Mouse (Mus musculus): ENCODE measurements around the gene Iba57. TPM values are rescaled to one million over a fixed set of nuclear protein-coding genes. Genes with fewer than 3 reads are reported as not detected.
A peak's percentile ranks its signal among the peaks of the same experiment; 100 is the strongest.
"Not testable (repeated sequence)": the region's sequence is repeated elsewhere in the genome, so short reads cannot be mapped to it uniquely, and the experiment has no call there.

Gene Iba57
- polyA plus RNA-seq (2014; fragmentation: Nextera tagmentation; extraction: Ambion mirVana), result 1.5 and 2.6 TPM in 2 replicates

DNA sequence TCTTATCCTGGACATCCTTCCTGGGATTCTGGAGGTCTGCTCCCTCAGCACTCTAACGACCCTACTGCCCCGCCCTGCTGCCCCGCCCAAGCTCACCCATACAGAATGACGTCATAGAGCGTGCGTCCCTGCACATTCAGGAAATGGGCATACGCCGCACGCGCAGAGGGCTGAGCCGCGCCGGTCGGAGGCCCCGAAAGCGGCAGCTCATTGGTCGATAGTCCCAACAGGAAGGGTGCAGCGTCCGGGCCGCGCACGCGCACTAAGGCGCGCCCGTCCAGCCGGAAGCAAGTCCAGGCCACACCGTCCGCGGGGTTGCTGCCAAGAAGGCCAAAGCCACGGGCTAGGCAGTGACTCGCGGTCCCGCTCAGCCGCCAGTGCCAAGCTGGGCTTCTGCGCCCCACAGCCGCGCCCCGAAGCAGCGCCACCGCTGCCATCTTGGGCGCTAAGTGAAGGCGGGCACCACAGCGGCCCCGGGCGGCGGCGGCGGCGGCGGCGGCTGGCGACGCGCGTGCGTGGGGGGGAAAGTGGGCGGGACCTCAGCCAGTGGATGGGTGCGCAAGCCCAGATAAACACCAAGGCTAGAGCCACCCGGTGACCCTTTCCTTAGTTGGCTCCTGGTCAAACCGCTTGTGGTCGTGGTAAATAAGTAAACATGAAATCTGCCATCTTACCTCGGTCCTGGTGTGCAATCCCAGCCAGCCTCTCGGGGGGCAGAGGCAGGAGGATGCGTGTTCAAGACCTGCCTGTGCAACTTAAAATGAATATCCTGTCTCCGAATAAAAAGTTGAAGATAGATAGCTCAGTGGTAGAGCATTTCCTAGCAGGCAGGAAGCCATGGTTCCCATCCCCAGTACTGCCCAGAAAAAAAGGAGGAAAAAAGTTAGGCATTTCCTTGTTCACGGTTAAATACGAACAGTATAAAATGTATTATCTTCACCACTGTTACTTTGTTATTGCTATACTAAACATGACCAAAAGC lies at the start of gene Iba57:
Gene Iba57, minus strand, starts transcription at position 485 of the 982 bp plus-strand sequence.
- Histone ChIP-seq H3K27ac (replicated peaks; ENCODE audit: low read depth, low read length) (peak within 1 kb of the TSS; percentile 89), H3K4me1 (ENCODE audit: control insufficient read depth, insufficient read depth, low read length) (no peaks in the 10 kb centered on the region), H3K9ac (replicated peaks; ENCODE audit: low read length) (peak within 1 kb of the TSS; percentile 88), H3K4me2 (ENCODE audit: low read depth, low read length) (peak within 1 kb of the TSS; percentile 41), H3K36me3 (replicated peaks; ENCODE audit: control insufficient read depth, insufficient read depth, low read depth, low read length) (no peaks in the 10 kb centered on the region), H3K9me3 (replicated peaks; ENCODE audit: control insufficient read depth, low read length) (no peaks in the 10 kb centered on the region), H3K4me3 (ENCODE audit: low read depth, low read length) (peak within 1 kb of the TSS; percentile 79), H3K27me3 (ENCODE audit: control insufficient read depth, insufficient read depth, low read length) (no peaks in the 10 kb centered on the region)
- peak; percentile 98 for DNase-seq (ENCODE audit: low spot score)
- WGBS, result 3% methylated on average over 67 of the region's 68 CpGs
- ATAC-seq (replicated peaks; ENCODE audit: insufficient number of reproducible peaks, low FRiP score, low TSS enrichment, low read depth), result peak; percentile 98

DNA sequence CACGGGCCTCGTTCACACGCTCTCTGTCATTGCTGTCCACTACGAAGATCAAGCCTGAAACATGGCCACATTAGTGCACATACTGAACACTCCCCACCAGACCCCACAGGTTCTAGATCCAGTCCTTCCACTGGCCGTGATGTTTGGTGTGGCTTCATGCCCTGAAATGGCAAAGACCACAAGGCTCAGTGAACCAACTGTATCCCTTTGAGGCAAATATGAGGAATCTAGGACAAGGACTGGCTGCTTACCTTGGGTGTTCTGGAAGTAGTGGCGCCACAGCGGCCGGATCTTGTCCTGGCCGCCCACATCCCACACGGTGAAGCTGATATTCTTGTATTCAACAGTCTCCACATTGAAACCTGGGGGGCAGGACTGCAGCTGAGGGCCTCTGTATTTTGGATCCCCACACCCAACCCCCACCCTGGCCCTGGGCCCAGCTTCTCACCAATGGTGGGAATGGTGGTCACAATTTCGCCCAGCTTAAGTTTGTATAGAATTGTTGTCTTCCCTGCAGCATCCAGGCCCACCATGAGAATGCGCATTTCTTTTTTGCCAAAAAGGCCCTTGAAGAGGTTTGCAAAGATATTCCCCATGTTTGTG lies 49.5 kb upstream of the Iba57 start:
- Histone ChIP-seq H3K9me3 (replicated peaks; ENCODE audit: control insufficient read depth, low read length) (no peaks in the 10 kb centered on the region), H3K9ac (replicated peaks; ENCODE audit: low read length) (no peak overlapping the region), H3K27ac (replicated peaks; ENCODE audit: low read depth, low read length) (no peak overlapping the region), H3K4me1 (ENCODE audit: control insufficient read depth, insufficient read depth, low read length) (peaks cover 3% of the 10 kb centered on the region; the same call in 1 of the 2 replicates), H3K36me3 (replicated peaks; ENCODE audit: control insufficient read depth, insufficient read depth, low read depth, low read length) (peaks cover 3% of the 10 kb centered on the region), H3K4me3 (ENCODE audit: low read depth, low read length) (no peak overlapping the region), H3K4me2 (ENCODE audit: low read depth, low read length) (no peak overlapping the region), H3K27me3 (ENCODE audit: control insufficient read depth, insufficient read depth, low read length) (no peaks in the 10 kb centered on the region)
- ATAC-seq (replicated peaks; ENCODE audit: insufficient number of reproducible peaks, low FRiP score, low TSS enrichment, low read depth), result no peak
- no peak for DNase-seq (ENCODE audit: low spot score)
- WGBS, result 91% methylated on average over 12 of the region's 12 CpGs

DNA sequence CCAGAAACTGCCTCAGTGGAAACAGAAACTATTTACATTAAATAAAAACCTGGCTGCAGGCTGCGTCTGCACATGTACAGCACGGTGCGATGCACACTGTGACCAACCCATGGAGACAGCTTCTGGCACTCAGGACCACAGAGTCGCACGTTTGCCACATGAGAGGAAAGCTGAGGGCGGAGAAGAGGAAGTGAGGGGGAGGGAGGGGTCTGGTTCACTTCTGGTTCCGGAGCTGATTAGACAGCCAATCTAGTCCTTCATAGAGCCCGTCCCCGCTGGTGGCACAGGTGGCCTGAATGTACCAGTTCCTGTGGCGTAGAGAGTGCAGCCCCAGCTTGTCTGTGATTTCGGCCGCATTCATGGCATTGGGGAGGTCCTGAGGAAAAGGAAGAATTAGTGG lies 48.8 kb upstream of the Iba57 start:
- H3K4me3 ChIP-seq (ENCODE audit: low read depth, low read length); H3K27ac ChIP-seq (replicated peaks; ENCODE audit: low read depth, low read length); ATAC-seq (replicated peaks; ENCODE audit: insufficient number of reproducible peaks, low FRiP score, low TSS enrichment, low read depth); H3K4me2 ChIP-seq (ENCODE audit: low read depth, low read length); H3K27me3 ChIP-seq (ENCODE audit: control insufficient read depth, insufficient read depth, low read length); H3K9me3 ChIP-seq (replicated peaks; ENCODE audit: control insufficient read depth, low read length); H3K36me3 ChIP-seq (replicated peaks; ENCODE audit: control insufficient read depth, insufficient read depth, low read depth, low read length); DNase-seq (ENCODE audit: low spot score); H3K9ac ChIP-seq (replicated peaks; ENCODE audit: low read length); H3K4me1 ChIP-seq (ENCODE audit: control insufficient read depth, insufficient read depth, low read length): not testable (repeated sequence)
- WGBS, result 84% methylated on average over 12 of the region's 12 CpGs

GRCm38 (mm10) chr11:59211561-59211960 lies 48.0 kb upstream of the Iba57 start:
- not testable (repeated sequence) for H3K4me1 ChIP-seq (ENCODE audit: control insufficient read depth, insufficient read depth, low read length); H3K9me3 ChIP-seq (replicated peaks; ENCODE audit: control insufficient read depth, low read length); DNase-seq (ENCODE audit: low spot score); H3K4me2 ChIP-seq (ENCODE audit: low read depth, low read length); H3K36me3 ChIP-seq (replicated peaks; ENCODE audit: control insufficient read depth, insufficient read depth, low read depth, low read length); H3K27ac ChIP-seq (replicated peaks; ENCODE audit: low read depth, low read length); ATAC-seq (replicated peaks; ENCODE audit: insufficient number of reproducible peaks, low FRiP score, low TSS enrichment, low read depth); H3K27me3 ChIP-seq (ENCODE audit: control insufficient read depth, insufficient read depth, low read length); H3K4me3 ChIP-seq (ENCODE audit: low read depth, low read length); H3K9ac ChIP-seq (replicated peaks; ENCODE audit: low read length)
- WGBS, result 88% methylated on average over 7 of the region's 9 CpGs

GRCm38 (mm10) chr11:59210020-59210419 lies 46.5 kb upstream of the Iba57 start:
- Histone ChIP-seq H3K4me3 (ENCODE audit: low read depth, low read length) (no peak overlapping the region), H3K4me1 (ENCODE audit: control insufficient read depth, insufficient read depth, low read length) (peaks cover 3% of the 10 kb centered on the region; the same call in 1 of the 2 replicates), H3K4me2 (ENCODE audit: low read depth, low read length) (no peak overlapping the region), H3K27me3 (ENCODE audit: control insufficient read depth, insufficient read depth, low read length) (no peaks in the 10 kb centered on the region), H3K9me3 (replicated peaks; ENCODE audit: control insufficient read depth, low read length) (no peaks in the 10 kb centered on the region), H3K27ac (replicated peaks; ENCODE audit: low read depth, low read length) (no peak overlapping the region), H3K9ac (replicated peaks; ENCODE audit: low read length) (no peak overlapping the region), H3K36me3 (replicated peaks; ENCODE audit: control insufficient read depth, insufficient read depth, low read depth, low read length) (peaks cover 3% of the 10 kb centered on the region)
- ATAC-seq (replicated peaks; ENCODE audit: insufficient number of reproducible peaks, low FRiP score, low TSS enrichment, low read depth), result no peak
- WGBS, result 92% methylated on average over 4 of the region's 4 CpGs
- no peak for DNase-seq (ENCODE audit: low spot score)

DNA sequence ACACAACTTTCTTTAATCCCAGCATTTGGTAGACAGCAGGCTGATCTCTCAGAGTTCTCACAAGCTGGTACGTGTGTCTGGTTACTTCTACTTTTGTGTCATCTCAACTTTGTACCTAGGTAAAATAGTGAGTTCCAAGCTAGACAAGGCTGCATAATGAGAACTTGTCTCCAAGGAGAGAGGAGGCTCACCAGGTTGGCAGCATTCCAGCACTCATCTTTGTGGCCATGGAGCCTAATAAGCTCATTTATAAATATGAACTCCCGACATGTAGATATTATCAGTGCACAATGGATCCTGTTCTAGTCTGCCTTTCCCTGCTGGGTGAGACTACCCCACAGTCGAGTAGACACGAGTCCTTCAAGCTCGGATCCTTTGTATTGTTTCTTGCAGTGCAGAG lies 46.0 kb upstream of the Iba57 start:
- WGBS, result 83% methylated on average over 5 of the region's 5 CpGs
- no peak overlapping the region for H3K27ac ChIP-seq (replicated peaks; ENCODE audit: low read depth, low read length)
- no peak overlapping the region for H3K9ac ChIP-seq (replicated peaks; ENCODE audit: low read length)
- H3K4me1 ChIP-seq (ENCODE audit: control insufficient read depth, insufficient read depth, low read length), result peaks cover 3% of the 10 kb centered on the region; the same call in 1 of the 2 replicates
- no peak for DNase-seq (ENCODE audit: low spot score)
- H3K4me2 ChIP-seq (ENCODE audit: low read depth, low read length), result peak overlapping the region; percentile 77
- ATAC-seq (replicated peaks; ENCODE audit: insufficient number of reproducible peaks, low FRiP score, low TSS enrichment, low read depth), result no peak
- H3K4me3 ChIP-seq (ENCODE audit: low read depth, low read length), result peak overlapping the region; percentile 90
- no peaks in the 10 kb centered on the region for H3K27me3 ChIP-seq (ENCODE audit: control insufficient read depth, insufficient read depth, low read length)
- no peaks in the 10 kb centered on the region for H3K9me3 ChIP-seq (replicated peaks; ENCODE audit: control insufficient read depth, low read length)
- peaks cover 3% of the 10 kb centered on the region for H3K36me3 ChIP-seq (replicated peaks; ENCODE audit: control insufficient read depth, insufficient read depth, low read depth, low read length)

- peaks cover 3% of the 10 kb centered on the region; the same call in 1 of the 2 replicates for H3K4me1 ChIP-seq (ENCODE audit: control insufficient read depth, insufficient read depth, low read length)
- H3K36me3 ChIP-seq (replicated peaks; ENCODE audit: control insufficient read depth, insufficient read depth, low read depth, low read length), result peaks cover 3% of the 10 kb centered on the region
- peak overlapping the region; percentile 86 for H3K9ac ChIP-seq (replicated peaks; ENCODE audit: low read length)
- no peaks in the 10 kb centered on the region for H3K9me3 ChIP-seq (replicated peaks; ENCODE audit: control insufficient read depth, low read length)
- H3K4me3 ChIP-seq (ENCODE audit: low read depth, low read length), result peak overlapping the region; percentile 90
- DNase-seq (ENCODE audit: low spot score), result peak; percentile 75
- 14% methylated on average over 18 of the region's 18 CpGs for WGBS
- H3K27me3 ChIP-seq (ENCODE audit: control insufficient read depth, insufficient read depth, low read length), result no peaks in the 10 kb centered on the region
- no peak overlapping the region for H3K27ac ChIP-seq (replicated peaks; ENCODE audit: low read depth, low read length)
- peak; percentile 44; the same call in 1 of the 2 replicates for ATAC-seq (replicated peaks; ENCODE audit: insufficient number of reproducible peaks, low FRiP score, low TSS enrichment, low read depth)
- H3K4me2 ChIP-seq (ENCODE audit: low read depth, low read length), result peak overlapping the region; percentile 77
Measured at GRCm38 (mm10) chr11:59209003-59209441, 45.5 kb upstream of the Iba57 start.

Measured in embryonic facial prominence, embryonic 11.5 days (tissue).